Mouse (Mus musculus) mature B cell (primary cell): ENCODE data around the gene Ldoc1.

Source experiments
- in situ Hi-C: fragments of 300-500 bp; cut with MboI; formaldehyde crosslinking; loops from 2 replicates; pipeline ENCODE4 v1.14.3; 2019

The Ldoc1 gene

GRCm38 (mm10) chrX:61709302-61710033 is at the start of gene Ldoc1:
Gene Ldoc1, plus strand, starts transcription at chrX:61709497.
- in situ Hi-C loops = no loop called here

- in situ Hi-C loops = no loop called here
These were observed 834 bp downstream of the Ldoc1 start for GRCm38 (mm10) chrX:61710131-61710530.

GRCm38 (mm10) chrX:61722281-61723028 is 13.2 kb downstream of the Ldoc1 start:
- in situ Hi-C loops = no loop called here

- in situ Hi-C loops = no loop called here
These were observed 14.0 kb downstream of the Ldoc1 start for GRCm38 (mm10) chrX:61723029-61723980.

GRCm38 (mm10) chrX:61727516-61728310 is 18.4 kb downstream of the Ldoc1 start:
- in situ Hi-C loops = no loop called here
